Mouse (Mus musculus) MEL-GATA-1-ER (cell line): ENCODE data around the gene Gimap4.

Experiments used
- DNase-seq: peaks from one replicate; pipeline ENCODE4 v3.0.0-alpha.2; 2012; ENCODE audit warnings: low read depth; ENCODE audit errors: extremely low read depth

Gene Gimap4

DNA sequence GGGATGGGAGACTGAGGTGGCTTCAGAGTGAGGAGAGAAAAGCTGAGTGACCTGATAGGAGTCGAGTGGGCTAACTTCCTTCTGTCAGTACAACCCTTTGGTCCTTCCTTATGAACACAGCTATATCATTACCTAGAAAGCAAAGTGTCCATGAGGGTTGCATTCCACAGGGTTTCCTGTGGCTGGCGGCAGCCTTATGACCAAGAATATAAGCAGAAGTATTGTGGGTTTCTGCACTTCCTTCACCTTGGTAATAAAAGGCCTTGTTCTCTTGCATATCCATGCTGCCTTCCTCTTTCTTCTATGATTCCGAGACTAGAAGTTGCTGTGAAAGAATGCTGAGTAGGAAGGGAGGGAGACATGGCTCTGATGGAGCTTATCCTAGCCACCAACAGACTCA lies 14.5 kb downstream of the Gimap4 start:
- DNase-seq: no peak

DNA sequence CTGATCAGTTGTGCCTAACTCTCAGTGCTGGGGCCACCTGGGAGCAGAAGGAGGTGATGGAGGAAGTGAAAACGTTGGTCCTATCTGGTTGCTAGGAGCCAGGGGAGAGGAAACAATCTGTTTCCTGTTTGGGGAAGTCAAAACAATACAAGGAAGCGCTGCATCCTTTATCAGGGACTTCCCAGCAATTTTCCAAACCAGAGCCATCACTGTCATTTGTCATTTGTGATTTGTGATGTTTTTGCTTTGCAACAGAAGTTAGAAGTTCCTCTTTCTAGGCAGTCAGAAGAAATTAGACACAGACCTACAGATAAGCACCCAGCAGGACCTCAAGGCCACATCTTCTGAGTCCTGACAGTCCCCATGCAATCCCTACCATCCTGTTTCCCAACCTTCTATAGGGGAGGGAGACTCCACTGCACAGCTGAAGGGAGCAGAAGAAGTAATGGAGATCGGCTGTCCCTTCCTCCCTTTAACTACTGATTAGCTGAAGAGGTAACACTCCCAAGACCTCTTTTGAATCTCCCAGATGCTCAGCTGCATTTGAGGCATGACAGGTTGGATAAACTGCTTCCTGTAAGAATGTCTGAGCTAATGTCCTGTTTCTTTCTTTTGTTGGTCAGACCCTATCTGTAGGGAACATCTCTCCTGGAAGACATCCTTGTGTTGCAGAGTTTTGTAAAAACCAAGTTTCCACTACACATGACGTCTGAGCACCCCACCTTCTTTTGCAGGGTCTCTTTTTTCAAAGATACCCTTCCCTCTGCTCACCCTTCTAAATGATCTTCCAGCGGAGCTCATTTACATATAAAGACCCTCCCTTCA lies 16.1 kb downstream of the Gimap4 start:
- DNase-seq: peak; percentile 10

DNA sequence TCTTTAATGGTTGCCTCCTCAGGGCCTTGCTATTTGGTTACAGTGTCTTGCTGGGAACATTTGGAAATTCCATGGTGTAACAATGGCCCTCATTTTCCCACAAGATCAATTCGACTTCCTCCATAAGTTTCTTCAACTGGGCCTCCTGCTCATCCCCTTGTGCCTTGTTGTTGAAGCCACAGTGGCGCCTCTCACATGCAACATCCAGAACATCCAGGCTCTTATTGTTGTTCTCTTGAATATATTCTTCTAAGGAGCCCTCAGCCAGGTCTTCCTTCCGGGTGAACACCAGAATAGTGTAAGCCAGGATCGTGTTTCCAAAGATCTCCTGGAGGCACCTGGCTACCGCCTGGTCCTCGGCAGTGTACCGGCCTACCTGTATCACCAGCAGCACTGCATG lies 17.8 kb downstream of the Gimap4 start:
- DNase-seq: no peak

DNA sequence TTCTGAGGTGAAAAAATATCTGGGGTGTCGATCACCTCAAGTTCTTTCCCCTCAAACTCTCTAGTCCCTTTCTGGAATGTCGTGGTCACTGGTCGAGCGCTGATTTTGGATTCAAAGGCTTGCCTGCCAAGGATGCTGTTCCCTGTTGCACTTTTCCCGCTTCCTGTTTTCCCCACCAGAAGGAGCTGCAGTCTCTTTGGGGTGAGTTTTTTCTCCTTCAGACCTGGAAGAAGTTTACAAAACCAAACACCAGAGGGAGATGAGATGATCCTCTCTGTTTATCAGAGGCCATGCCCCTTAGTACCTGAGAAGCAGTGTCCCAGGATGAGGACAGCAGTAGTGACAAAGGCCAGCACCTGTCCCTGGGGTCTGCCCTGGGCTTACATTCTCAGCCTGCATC lies 18.3 kb downstream of the Gimap4 start:
- DNase-seq: no peak

DNA sequence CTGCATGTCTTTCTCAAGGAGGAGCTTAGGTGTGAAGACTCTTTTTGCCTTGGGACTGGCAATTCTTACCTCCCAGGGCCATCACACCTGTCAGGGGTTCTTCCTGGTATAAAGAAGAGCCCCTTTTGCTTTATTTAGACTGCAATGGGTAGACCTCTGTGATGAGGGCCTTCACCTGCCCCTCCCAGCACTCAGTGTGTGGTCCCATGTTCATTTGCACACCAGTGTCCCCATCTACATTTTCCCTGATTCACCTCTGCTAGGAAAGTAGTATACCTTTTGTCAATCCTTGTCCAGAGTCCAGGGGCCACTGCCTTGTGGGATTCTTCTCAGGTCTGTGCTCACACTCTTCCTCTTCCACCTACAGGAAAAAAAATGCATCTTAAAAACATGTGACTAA lies 19.8 kb downstream of the Gimap4 start:
- no peak for DNase-seq

DNA sequence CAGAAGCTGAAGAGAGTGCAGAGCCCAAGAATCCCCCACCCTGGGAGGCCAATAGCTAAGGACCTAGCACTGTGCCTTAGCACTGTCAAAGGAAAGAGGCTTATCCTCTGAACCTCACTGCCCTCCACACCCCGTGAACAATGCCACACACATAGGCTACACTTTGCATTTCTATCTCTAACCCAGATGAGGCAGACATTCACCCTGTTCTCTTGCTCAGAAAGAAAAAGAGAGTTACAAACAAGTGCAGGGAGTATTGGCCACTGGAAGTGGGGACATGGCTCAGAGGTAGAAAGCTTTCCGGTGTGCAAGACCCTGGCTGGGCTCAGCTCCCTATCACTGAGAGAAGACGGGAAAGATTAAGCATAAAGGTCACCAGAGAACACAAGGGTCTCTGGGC lies 21.8 kb downstream of the Gimap4 start:
- no peak for DNase-seq

DNA sequence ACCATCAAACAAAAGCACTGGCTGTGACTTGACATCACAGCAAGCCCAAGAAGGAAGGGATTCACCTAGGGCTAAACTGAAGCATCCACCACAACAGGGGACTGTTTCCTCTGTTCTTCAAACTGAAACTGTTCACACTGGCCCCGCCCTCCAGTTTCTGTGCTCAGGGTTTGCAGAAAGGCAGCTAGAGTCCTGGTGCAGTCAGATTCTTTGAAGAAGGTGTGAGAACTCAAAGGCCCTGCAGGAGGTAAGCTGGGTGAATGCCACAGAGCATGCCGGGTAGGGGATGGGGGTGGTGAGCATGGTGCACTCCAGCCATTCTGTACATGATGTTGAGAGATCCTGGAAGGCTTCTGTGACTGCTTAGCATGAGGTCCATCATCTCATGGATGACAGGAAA lies 34.1 kb downstream of the Gimap4 start, which contains the start of the genes Gm28053 and Gimap7:
Gene Gm28053, plus strand, starts transcription at position 153 of the 400 bp plus-strand sequence.
Gene Gimap7, plus strand, starts transcription at position 167 of the 400 bp plus-strand sequence.
- no peak for DNase-seq

DNA sequence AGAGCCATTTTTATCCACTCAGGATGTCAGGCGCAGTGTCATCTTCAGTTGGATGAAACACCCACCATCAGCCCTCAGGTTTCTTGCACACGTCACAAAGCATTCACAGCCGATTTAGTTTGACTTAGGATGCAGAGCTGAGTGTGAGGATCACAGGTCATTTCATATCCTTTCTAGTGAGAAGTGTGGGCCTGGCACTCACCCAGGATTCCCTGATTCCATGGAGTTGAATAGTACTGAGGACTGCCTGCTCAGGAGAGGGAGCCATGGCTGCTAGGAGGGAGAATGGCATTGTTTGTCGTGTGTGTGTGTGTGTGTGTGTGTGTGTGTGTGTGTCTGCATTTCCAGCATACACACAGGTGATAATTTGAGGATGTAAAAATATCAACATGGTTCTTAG lies 36.0 kb downstream of the Gimap4 start:
- no peak for DNase-seq

DNA sequence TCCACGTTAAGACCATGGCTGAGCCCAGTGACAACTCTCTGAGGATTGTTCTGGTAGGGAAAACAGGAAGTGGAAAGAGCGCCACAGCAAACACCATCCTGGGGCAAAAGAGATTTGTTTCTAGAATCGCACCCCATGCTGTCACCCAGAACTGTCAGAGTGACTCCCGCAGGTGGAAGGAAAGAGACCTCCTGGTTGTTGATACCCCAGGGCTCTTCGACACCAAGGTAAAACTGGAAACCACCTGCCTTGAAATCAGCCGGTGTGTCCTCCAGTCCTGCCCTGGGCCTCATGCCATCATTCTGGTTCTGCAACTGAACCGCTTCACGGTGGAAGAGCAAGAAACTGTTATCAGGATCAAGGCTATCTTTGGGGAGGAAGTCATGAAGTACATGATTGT lies 39.1 kb downstream of the Gimap4 start:
- DNase-seq: no peak

DNA sequence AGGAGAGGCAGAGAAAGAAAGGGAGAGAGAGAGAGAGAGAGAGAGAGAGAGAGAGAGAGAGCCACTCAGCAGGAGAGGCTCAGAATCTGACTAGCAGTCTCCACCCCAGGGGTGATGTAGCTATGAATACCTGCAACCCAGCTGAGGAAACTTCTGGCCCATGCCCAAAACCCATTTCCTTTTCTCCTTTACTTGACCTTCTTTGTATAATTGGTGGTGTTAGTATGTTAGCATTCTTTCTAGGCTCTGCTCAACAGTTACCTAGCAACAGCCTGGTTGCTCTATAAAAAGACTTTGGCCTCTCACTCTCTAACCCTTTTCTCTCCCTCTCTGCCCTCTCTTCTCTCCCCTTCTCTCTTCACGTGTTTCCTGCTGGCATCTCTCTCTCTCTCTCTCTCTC lies 41.1 kb downstream of the Gimap4 start:
- no peak for DNase-seq

DNA sequence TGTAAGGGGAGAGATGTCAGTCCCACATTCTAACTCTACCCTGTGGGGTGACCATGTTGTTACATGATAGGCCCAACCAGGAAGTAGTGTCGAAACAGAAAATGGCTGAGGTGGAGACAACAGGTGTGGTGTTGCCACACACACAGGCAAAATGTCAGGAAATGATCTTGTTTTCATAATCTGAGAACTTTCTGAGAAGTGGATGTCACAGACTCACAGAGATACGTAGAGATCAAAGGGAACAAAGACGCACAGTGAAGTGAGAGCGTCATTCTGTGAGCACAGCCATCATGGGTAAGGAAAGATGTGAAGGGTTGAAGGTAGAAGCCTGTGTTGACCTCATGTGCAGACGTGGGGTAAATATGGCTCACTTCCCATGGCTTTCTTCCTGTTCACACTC lies 43.4 kb downstream of the Gimap4 start:
- DNase-seq: no peak

DNA sequence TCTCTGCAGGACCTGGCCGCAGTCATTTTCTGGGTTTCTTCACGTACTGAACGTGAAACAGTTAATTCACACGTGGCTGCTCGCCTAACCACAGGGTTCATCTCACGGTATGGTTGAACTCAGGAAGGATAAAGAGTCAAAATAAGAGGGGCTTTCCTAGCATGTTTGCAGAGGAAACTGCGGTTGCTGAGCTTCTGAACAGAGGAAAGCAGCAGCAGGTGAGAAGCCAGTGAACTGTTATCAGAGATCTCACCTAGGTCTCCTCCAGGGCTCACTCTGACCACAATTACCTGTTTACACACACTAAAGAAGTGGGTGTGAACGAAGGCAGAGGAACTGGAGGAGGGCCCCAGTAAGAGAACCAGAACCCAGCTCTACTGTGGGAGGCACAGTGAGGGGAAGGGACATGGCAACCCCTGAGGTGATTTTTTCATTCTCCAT lies 48.5 kb downstream of the Gimap4 start:
- DNase-seq: no peak

DNA sequence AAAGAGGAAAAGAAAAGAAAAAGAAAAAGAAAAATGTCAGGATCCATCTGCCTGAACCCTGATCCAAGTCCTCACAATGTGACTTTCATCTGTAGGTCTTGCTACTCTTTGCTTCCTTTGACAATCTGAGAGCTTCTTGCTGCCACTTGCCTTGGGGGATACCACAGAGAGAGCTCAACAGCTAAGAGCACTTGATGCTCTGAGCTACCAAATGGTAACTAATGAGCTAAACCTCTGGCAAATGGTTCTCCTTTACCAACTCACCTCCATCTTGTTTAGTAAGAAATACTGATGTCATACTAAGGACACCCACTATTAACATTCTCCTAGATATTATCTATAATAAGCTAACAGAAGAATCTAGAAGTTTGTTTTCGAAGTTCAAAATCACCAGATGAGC lies 49.3 kb downstream of the Gimap4 start:
- DNase-seq: no peak

DNA sequence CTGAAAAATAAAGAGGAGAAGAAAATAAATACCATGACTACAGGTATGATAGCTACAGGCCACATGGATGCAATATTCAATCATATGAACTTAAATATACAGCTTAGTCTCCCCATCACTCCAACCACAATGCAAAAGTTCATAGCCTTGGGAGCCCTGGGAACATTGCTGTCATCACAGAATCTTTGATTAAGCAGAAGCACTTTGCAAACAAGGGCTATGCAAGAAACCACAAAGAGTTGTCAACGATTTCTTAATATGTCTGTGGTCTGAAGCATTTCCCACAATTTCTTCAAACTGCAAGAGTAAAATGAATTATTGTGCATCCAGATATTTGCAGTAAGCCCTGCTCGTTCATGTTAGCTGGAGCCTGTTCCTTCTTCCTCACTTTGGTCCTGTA lies 52.7 kb downstream of the Gimap4 start:
- no peak for DNase-seq

DNA sequence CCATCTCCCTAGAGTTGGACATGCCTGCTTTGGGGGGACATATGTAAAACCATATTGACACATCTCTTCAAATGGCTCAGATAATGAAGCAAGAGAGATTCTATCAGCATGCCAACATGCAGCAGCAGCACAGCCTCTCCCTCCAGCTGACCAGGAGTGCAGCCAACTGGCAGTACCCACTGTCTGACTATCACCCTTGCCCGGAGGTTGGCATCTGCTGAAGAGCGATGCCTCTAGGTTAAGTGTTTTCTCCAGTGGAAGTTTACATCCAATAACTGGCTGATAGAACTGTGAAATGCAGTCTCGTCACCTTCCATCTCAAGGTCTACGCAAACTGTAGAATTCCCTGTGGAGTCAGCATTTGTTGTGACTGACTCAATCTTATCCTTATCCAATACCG lies 53.3 kb downstream of the Gimap4 start:
- DNase-seq: no peak

DNA sequence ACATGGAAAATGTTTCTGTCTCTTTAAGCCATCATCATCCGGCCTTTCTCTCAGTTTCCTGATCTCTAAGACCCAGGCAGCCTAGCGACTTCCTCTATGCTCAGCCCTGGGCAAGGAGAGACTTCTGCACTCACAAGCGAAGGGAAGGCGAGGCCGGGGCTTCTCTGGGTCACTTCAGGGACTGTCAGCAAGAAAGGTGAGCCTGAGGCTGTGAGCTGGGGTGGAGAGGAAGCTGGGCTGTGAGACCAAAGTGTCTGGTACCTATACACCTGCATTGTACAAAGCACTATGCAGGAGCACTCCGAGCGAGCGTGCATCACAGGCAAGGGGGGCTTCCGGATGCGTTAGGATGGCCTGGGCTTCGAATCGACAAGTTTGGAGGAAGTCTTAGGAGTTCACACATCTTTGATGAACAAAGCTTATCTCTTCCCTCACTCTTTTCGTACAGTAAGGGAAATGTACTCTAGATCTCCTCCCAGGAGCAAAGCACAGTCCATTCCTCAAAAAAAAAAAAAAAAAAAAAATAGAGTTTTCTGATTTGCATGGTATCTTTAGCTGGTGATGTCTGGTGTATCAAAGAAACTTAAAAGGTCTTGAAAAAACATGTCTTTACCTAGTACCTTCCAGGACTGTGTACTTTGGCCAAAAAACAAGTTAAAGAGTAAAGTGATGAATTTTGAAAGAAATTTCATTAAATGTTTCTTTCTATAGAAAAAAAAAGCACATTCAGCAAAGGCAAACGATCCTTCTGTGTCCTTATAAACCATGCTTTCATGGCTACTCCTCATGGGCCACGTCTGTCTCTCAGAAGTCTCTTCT lies 54.8 kb downstream of the Gimap4 start, which contains the start of gene Gimap1:
Gene Gimap1, plus strand, starts transcription at position 94 of the 819 bp plus-strand sequence.
- no peak for DNase-seq

DNA sequence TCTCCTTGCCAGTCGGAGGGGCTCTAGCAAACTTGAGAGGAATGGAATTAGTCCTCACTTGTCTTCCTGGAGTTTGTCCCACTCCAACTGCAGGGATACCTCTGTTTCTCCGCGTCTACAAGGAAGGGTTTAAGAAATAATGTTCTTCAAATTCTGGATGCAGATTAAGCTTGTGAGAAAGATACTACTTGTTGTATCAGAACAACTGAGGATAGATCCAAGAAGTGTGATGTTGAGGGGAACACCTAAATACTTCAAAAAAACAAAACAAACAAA lies 55.4 kb downstream of the Gimap4 start:
- DNase-seq: no peak

DNA sequence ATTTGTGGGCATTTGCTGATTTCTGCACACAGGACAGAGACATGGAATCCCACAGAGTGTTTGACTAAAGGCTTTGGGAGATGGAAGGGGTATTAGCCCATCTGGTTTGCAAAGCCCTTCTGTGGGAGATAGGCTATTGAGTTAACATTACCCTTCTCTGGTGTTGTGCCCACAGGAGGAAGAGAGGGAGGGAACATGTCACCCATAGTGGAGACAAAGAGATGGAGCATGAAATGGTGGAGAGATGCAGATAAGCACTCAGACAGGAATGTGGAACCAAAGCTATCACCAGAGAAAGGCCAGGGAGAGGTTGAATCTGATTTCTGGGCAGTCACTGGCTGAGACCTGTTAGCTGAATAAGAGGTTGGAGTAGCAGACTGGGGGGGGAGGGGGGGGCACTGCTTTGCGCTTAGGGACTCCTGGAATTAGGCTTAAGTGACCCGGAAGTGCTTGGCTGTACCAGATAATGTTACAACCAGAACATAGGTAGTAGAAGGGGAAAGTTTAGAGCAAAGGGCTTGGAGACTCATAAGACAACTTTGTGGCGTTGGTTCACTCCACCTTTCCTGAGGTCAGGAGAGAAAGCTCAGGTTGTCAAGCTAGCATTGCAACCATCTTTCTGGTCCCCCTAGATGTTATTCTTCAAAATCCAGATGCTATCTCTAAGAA lies 56.3 kb downstream of the Gimap4 start:
- no peak for DNase-seq

DNA sequence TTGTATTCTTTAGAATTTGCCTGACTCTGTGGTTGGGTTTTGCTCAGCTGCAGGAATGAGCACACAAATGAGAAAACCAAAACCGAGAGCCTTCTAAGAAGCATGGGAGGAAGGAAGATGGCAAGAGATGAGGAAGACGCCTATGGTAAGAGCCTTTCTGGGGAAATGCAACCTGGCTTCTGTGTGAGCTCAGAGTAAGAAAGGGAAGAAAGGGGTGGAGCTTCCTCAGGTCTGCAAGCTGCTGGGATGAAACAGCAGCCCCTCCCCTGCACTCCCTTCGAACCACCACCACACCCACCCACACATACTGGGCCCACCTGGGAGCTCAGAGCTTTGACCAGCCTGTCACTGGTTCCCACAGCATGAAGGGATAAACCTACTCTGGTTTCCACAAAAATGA lies 56.9 kb downstream of the Gimap4 start:
- DNase-seq: no peak
